ENCODE assay signal across 30 mouse cellular contexts in genomic region chr13:95632144-95632543, GRCm38 (mm10).
"Had no signal": no experiment of that assay in that cellular context is flagged by ENCODE, and none has a peak within 500 bp of the region (broad histone marks: within the 10 kb centered on the region; RNA-seq: fewer than 3 reads in every experiment).

No protein-coding gene starts in this region.

- H3K4me1 ChIP-seq: limb, embryonic 12.5 days; limb, embryonic 13.5 days; limb, embryonic 15.5 days; midbrain, embryonic 10.5 days; midbrain, embryonic 12.5 days; midbrain, embryonic 13.5 days; midbrain, embryonic 15.5 days; neural tube, embryonic 12.5 days had no signal

- H3K27me3 ChIP-seq: limb, embryonic 12.5 days; limb, embryonic 13.5 days; limb, embryonic 15.5 days; liver, embryonic 12.5 days; liver, embryonic 13.5 days; liver, embryonic 15.5 days; lung, embryonic 15.5 days; megakaryocyte, embryonic 14.5 days; midbrain, embryonic 12.5 days; midbrain, embryonic 13.5 days; midbrain, embryonic 15.5 days; neural tube, embryonic 12.5 days had no signal

- H3K9me3 ChIP-seq: limb, embryonic 10.5 days; limb, embryonic 12.5 days; limb, embryonic 13.5 days; limb, embryonic 15.5 days; liver, embryonic 12.5 days; liver, embryonic 13.5 days; liver, embryonic 15.5 days; lung, embryonic 15.5 days; megakaryocyte, embryonic 14.5 days; midbrain, embryonic 10.5 days; midbrain, embryonic 12.5 days; midbrain, embryonic 13.5 days; midbrain, embryonic 15.5 days; neural tube, embryonic 12.5 days had no signal

- DNase-seq: left cerebral cortex, postnatal 4 days; liver; liver, embryonic 13.5 days; liver, postnatal 0 days; lung, adult 18-20 months; lung, adult 2 months; lung, postnatal 10 days; lung, postnatal 14 days; lung, postnatal 36 days; midbrain, embryonic 14.5 days had no signal

- ATAC-seq: liver, embryonic 12.5 days; liver, postnatal 0 days; lung, postnatal 0 days; midbrain, embryonic 13.5 days; midbrain, embryonic 15.5 days; midbrain, embryonic 16.5 days had no signal

- H3K36me3 ChIP-seq: lung, embryonic 15.5 days; midbrain, embryonic 15.5 days had no signal

- H3K4me2 ChIP-seq: limb, embryonic 12.5 days; limb, embryonic 13.5 days; limb, embryonic 15.5 days; liver, embryonic 11.5 days; liver, embryonic 12.5 days; liver, embryonic 13.5 days; liver, embryonic 15.5 days; lung, embryonic 15.5 days; midbrain, embryonic 11.5 days; midbrain, embryonic 12.5 days; midbrain, embryonic 13.5 days; midbrain, embryonic 15.5 days; neural tube, embryonic 12.5 days had no signal

- H3K4me3 ChIP-seq: limb, embryonic 10.5 days; limb, embryonic 12.5 days; limb, embryonic 13.5 days; limb, embryonic 15.5 days; liver, embryonic 12.5 days; liver, embryonic 13.5 days; liver, embryonic 15.5 days; lung, embryonic 15.5 days; megakaryocyte, embryonic 14.5 days; midbrain, embryonic 10.5 days; midbrain, embryonic 12.5 days; midbrain, embryonic 13.5 days; midbrain, embryonic 15.5 days; myocyte; neural tube, embryonic 12.5 days had no signal

- H3K27ac ChIP-seq: limb, embryonic 10.5 days; limb, embryonic 12.5 days; limb, embryonic 13.5 days; limb, embryonic 15.5 days; liver, embryonic 12.5 days; liver, embryonic 13.5 days; liver, embryonic 14.5 days; liver, embryonic 15.5 days; macrophage; midbrain, embryonic 10.5 days; midbrain, embryonic 12.5 days; midbrain, embryonic 13.5 days; midbrain, embryonic 15.5 days; neural tube, embryonic 12.5 days had no signal

- H3K9ac ChIP-seq: limb, embryonic 12.5 days; limb, embryonic 13.5 days; limb, embryonic 15.5 days; liver, embryonic 12.5 days; liver, embryonic 13.5 days; liver, embryonic 14.5 days; liver, embryonic 15.5 days; liver, postnatal 0 days; lung, embryonic 15.5 days; midbrain, embryonic 12.5 days; midbrain, embryonic 13.5 days; midbrain, embryonic 15.5 days; neural tube, embryonic 12.5 days had no signal
